10 mouse cellular contexts compared by ENCODE assay signal in genomic region chr7:135464689-135465259, GRCm38 (mm10). TPM values are rescaled to one million over a fixed set of nuclear protein-coding genes. Genes with fewer than 3 reads are reported as not detected.
A peak's percentile ranks its signal among the peaks of the same experiment; 100 is the strongest.
DNase-seq lines count a peak whose midpoint lies in the region; ATAC-seq and TF ChIP-seq lines count a peak whose summit lies in the region.
"Had no signal": no experiment of that assay in that cellular context is flagged by ENCODE, and none has a peak within 500 bp of the region (broad histone marks: within the 10 kb centered on the region; RNA-seq: fewer than 3 reads in every experiment).

No protein-coding gene starts in this region.

- peak; percentile 38 for DNase-seq in gastrocnemius, postnatal 10 days
- DNase-seq in gastrocnemius, postnatal 14 days, result no peak
- DNase-seq in B cell, adult 2 months, result peak; percentile 15 to 22
- peak; percentile 9 for DNase-seq in c-Kit-positive CD71-positive TER-119-positive erythroid progenitor cells, embryonic 14.5 days (ENCODE audit: low spot score)
- peak; percentile 63 for DNase-seq in layer of hippocampus, adult 9-10 months (ENCODE audit: low spot score)
- peak; percentile 27 for DNase-seq in stomach, postnatal 0 days (ENCODE audit: low spot score)

- no peak overlapping the region for H3K4me3 ChIP-seq in forebrain, embryonic 15.5 days
- no peak overlapping the region for H3K4me3 ChIP-seq in midbrain, embryonic 13.5 days (replicated peaks)
- no peak overlapping the region for H3K4me3 ChIP-seq in stomach, postnatal 0 days (ENCODE audit: low read depth, low read length)

- no peak overlapping the region for H3K9ac ChIP-seq in forebrain, embryonic 15.5 days (replicated peaks)
- H3K9ac ChIP-seq in midbrain, embryonic 13.5 days (replicated peaks), result no peak overlapping the region
- H3K9ac ChIP-seq in stomach, postnatal 0 days (ENCODE audit: low read length), result no peak overlapping the region

- peaks cover 14% of the 10 kb centered on the region for H3K4me1 ChIP-seq in forebrain, embryonic 15.5 days
- peaks cover 14% of the 10 kb centered on the region for H3K4me1 ChIP-seq in midbrain, embryonic 13.5 days (replicated peaks)
- H3K4me1 ChIP-seq in stomach, postnatal 0 days (replicated peaks; ENCODE audit: control insufficient read depth, insufficient read depth), result no peaks in the 10 kb centered on the region

- WGBS in forebrain, embryonic 15.5 days, result 32% methylated on average over 3 of the region's 3 CpGs
- WGBS in midbrain, embryonic 13.5 days, result 43% methylated on average over 3 of the region's 3 CpGs
- 42% methylated on average over 3 of the region's 3 CpGs for whole genome bisulfite sequencing in stomach, postnatal 0 days

- ATAC-seq in forebrain, embryonic 15.5 days (replicated peaks), result peak; percentile 55; the same call in 1 of the 2 replicates
- peak; percentile 70 for ATAC-seq in midbrain, embryonic 13.5 days
- no peak for ATAC-seq in stomach, postnatal 0 days (ENCODE audit: low FRiP score, low TSS enrichment)

- intact Hi-C loops in gastrocnemius, postnatal 14 days (cut with DNase I; ENCODE audit: low total_unique reads), result no loop called here

- H3K27ac ChIP-seq in forebrain, embryonic 15.5 days (replicated peaks), result no peak overlapping the region
- peak overlapping the region; percentile 11; the same call in 1 of the 2 replicates for H3K27ac ChIP-seq in midbrain, embryonic 13.5 days
- no peak overlapping the region for H3K27ac ChIP-seq in stomach, postnatal 0 days (replicated peaks)

- H3K9me3 ChIP-seq in forebrain, embryonic 15.5 days, result no peaks in the 10 kb centered on the region
- no peaks in the 10 kb centered on the region for H3K9me3 ChIP-seq in midbrain, embryonic 13.5 days
- no peaks in the 10 kb centered on the region for H3K9me3 ChIP-seq in stomach, postnatal 0 days (ENCODE audit: control insufficient read depth, low read length)
- H3K9me3 ChIP-seq: G1E had no signal

- no peak for TF ChIP-seq EP300 in stomach, postnatal 0 days (optimal IDR thresholded peaks at IDR 0.05)

- no peak overlapping the region for H3K4me2 ChIP-seq in forebrain, embryonic 15.5 days (replicated peaks)
- peak overlapping the region; percentile 49; the same call in 1 of the 2 replicates for H3K4me2 ChIP-seq in midbrain, embryonic 13.5 days (replicated peaks)
- H3K4me2 ChIP-seq in stomach, postnatal 0 days (replicated peaks; ENCODE audit: low read depth), result no peak overlapping the region

- H3K27me3 ChIP-seq in forebrain, embryonic 15.5 days, result no peaks in the 10 kb centered on the region
- H3K27me3 ChIP-seq in midbrain, embryonic 13.5 days, result peaks cover 12% of the 10 kb centered on the region; the same call in 1 of the 2 replicates
- no peaks in the 10 kb centered on the region for H3K27me3 ChIP-seq in stomach, postnatal 0 days (ENCODE audit: control insufficient read depth, insufficient read depth, low read length)

- H3K36me3 ChIP-seq in forebrain, embryonic 15.5 days, result no peaks in the 10 kb centered on the region
- H3K36me3 ChIP-seq in midbrain, embryonic 13.5 days, result no peaks in the 10 kb centered on the region
- no peaks in the 10 kb centered on the region for H3K36me3 ChIP-seq in stomach, postnatal 0 days (ENCODE audit: control insufficient read depth, insufficient read depth, low read length)
- H3K36me3 ChIP-seq: G1E had no signal

- TF ChIP-seq CTCF in stomach, postnatal 0 days (IDR thresholded peaks at IDR 0.05; ENCODE audit: low read depth), result peak; percentile 81

RNA-seq across cellular contexts. Expression of gene Foxi2, which starts 54.7 kb away (rescaled TPM):
- not detected for total RNA-seq in gastrocnemius, postnatal 10 days (2021)
- not detected for total RNA-seq in gastrocnemius, postnatal 14 days (2021)
- not detected in 2 replicates for polyA plus RNA-seq in forebrain, embryonic 15.5 days (2015; fragmentation: Nextera tagmentation; extraction: Ambion mirVana)
- not detected in 2 replicates for polyA plus RNA-seq in midbrain, embryonic 13.5 days (2015; fragmentation: Nextera tagmentation; extraction: Ambion mirVana)
- not detected in 2 replicates for polyA plus RNA-seq in stomach, postnatal 0 days (2015; fragmentation: Nextera tagmentation; extraction: Ambion mirVana)
- polyA plus RNA-seq: G1E; heart, embryonic 16.5 days had no signal
